Mouse (Mus musculus) C2C12 (cell line): Measurements from ENCODE around the gene G530012D18Rik. TPM values are rescaled to one million over a fixed set of nuclear protein-coding genes. Genes with fewer than 3 reads are reported as not detected.
"Not testable (repeated sequence)": the region's sequence is repeated elsewhere in the genome, so short reads cannot be mapped to it uniquely, and the experiment has no call there.

Experiments used
- H3K27me3 ChIP-seq: one replicate; pipeline ENCODE4 v1.6.1; 2011; ENCODE audit not compliant: control insufficient read depth, insufficient read depth, insufficient read length
- H3K36me3 ChIP-seq: one replicate; pipeline ENCODE4 v1.6.1; 2011; ENCODE audit not compliant: control insufficient read depth, insufficient read depth
- H3K4me3 ChIP-seq: one replicate; pipeline ENCODE4 v1.5.1; 2011; ENCODE audit warnings: mild to moderate bottlenecking, control low read depth; ENCODE audit not compliant: poor library complexity, insufficient read depth, severe bottlenecking
- H3K79me2 ChIP-seq: one replicate; pipeline ENCODE4 v1.6.1; 2011; ENCODE audit not compliant: control insufficient read depth, insufficient read depth
- H3K79me3 ChIP-seq: one replicate; pipeline ENCODE4 v1.6.1; 2011; ENCODE audit warnings: low read depth, control low read depth
- H3ac ChIP-seq: one replicate; pipeline ENCODE3; 2011; ENCODE audit warnings: low read depth; ENCODE audit not compliant: control insufficient read depth, insufficient read length
- long read RNA-seq, 2 experiments: library from polyadenylated mRNA; unstranded; transcript quantifications; one replicate each; pipeline ENCODE4 v2.0.0; 2019 to 2020
- polyA plus RNA-seq: library from polyadenylated mRNA; unstranded; fragments of >200 nt; fragmentation: generic; extraction: Trizol; gene quantifications from one replicate; pipeline ENCODE4 v1.2.1, GENCODE M21; 2012; ENCODE audit warnings: missing spikeins

The G530012D18Rik gene
- polyA plus RNA-seq = not detected
- long read RNA-seq, experiment 1 = 0 reads
- long read RNA-seq, experiment 2 = 0 reads

DNA sequence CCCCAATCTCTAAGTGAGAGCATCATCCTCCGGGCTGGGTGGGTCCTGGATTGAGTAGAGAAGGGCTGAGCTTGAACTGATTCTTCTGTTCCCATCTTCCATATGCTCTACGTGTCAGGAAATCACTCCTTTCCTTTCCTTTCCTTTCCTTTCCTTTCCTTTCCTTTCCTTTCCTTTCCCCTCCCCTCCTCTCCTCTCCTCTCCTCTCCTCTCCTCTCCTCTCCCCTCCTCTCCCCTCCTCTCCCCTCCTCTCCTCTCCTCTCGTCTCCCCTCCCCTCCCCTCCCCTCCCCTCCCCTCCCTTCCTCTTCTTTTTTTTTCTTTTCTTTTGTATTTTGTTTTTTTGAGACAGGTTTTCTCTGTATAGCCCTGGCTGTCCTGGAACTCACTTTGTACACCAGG is at the start of gene G530012D18Rik:
Gene G530012D18Rik, plus strand, starts transcription at position 301 of the 400 bp plus-strand sequence.
- H3K27me3 ChIP-seq, H3K79me2 ChIP-seq, H3ac ChIP-seq, H3K36me3 ChIP-seq, H3K4me3 ChIP-seq, H3K79me3 ChIP-seq: not testable (repeated sequence)

DNA sequence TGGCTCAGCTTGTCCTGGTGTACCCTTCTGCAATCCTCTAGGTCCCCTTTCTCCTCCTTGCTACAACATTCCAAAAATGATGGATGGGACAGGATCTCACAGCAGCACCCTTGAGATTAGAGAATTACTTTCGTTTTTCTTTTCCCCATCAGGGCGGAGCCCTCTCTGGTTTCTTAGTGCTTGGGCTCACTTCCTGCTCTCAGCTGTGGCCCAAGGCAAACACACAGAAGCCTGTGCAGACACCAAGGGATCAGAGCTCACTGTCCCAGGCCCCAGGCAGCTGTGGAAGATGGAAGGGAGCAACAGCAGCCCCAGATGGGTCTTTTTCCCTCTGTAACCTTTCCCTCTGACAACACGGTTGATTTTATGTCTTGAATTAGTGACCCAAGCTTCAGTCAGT is 49.1 kb upstream of the G530012D18Rik start:
- not testable (repeated sequence) for H3ac ChIP-seq, H3K36me3 ChIP-seq, H3K79me3 ChIP-seq, H3K27me3 ChIP-seq, H3K79me2 ChIP-seq, H3K4me3 ChIP-seq

DNA sequence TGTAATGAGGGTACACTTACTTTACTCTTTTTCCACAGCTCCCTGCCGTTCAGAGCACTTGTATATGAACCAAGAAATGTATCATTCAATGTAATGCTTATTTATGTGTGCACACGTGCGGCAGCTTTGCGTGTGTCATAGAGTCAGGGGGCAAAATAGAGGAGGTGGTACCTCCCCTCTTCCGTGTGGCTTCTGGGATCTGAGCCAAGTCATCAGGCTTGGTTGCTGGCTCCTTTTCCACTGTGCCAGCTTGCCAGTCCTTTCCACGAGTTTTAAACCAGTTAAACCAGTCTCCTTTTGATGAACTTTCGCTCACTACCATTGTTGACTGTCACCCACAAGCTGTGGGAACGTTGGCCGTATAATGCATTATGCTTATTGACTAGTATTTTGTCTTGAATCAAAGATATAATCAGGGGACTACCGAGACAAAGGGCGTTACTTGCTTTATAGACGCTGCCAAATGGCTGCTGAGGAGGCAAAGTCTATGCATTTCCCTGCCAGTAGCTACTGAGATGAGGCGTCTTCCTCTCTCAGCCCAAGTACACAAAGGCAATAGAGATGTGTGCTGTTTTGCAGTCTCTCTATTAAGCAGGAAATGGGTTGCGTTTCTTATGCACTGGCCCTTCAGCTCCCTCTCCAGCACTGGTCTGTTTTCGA is 46.9 kb upstream of the G530012D18Rik start:
- H3K79me3 ChIP-seq, H3K4me3 ChIP-seq, H3K27me3 ChIP-seq, H3ac ChIP-seq, H3K79me2 ChIP-seq, H3K36me3 ChIP-seq: not testable (repeated sequence)

GRCm38 (mm10) chr1:85543818-85544217 is 31.7 kb upstream of the G530012D18Rik start:
- not testable (repeated sequence) for H3K27me3 ChIP-seq, H3K79me2 ChIP-seq, H3ac ChIP-seq, H3K36me3 ChIP-seq, H3K79me3 ChIP-seq, H3K4me3 ChIP-seq

- H3K79me3 ChIP-seq, H3K27me3 ChIP-seq, H3K36me3 ChIP-seq: not testable (repeated sequence)
These were observed 29.0 kb upstream of the G530012D18Rik start for GRCm38 (mm10) chr1:85546442-85546841.

GRCm38 (mm10) chr1:85555261-85555660 is 20.2 kb upstream of the G530012D18Rik start:
- not testable (repeated sequence) for H3K79me2 ChIP-seq, H3ac ChIP-seq, H3K4me3 ChIP-seq, H3K79me3 ChIP-seq, H3K36me3 ChIP-seq, H3K27me3 ChIP-seq

More at GRCm38 (mm10) chr1:85546442-85546841, 29.0 kb upstream of the G530012D18Rik start:
- H3ac ChIP-seq, H3K79me2 ChIP-seq, H3K4me3 ChIP-seq: not testable (repeated sequence)

DNA sequence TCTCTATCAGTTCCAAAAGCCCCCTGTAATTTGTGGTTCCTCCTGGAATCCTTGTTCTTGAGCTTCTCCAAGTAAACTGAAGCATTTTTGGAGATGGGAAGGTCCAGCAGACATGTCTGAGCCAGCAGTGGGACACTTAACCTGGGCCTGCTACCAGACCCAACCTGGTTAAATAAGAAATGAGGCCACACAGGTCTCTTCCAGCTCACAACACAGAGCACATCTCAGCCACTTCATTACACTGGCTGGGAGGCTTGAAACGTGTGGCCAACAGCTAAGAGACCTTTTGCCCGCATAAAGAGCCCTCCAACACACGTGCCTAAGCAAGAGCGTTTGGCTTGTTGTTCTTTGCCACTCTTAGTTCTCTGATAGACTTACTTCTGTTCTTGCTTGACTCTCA is 1.9 kb upstream of the G530012D18Rik start:
- H3K4me3 ChIP-seq, H3K27me3 ChIP-seq: not testable (repeated sequence)

DNA sequence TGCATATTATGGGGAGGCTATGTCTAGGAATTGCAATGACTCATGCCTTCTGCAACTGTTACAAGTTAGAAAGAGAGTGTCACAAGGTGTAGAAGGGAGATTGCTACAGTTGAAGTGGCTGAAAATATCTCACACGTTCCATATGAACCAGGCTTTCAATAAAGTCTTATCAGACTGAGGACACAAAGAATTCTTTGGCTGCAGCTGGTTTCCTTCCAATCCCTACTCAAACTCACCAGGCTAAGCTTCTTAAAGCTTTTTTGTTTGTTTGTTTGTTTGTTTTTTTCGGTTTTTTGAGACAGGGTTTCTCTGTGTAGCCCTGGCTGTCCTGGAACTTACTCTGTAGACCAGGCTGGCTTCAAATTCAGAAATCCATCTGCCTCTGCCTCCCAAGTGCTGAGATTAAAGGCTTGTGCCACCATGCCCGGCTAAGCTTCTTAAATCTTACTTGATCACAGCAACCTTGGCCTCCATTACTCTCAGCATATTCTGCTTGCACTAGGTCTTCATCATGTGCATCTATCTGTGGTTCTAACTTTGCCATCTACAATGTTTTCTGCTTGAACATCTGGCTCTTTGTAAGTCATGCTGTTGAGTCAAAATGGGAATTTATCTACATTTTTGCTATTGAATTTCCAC is 3.0 kb downstream of the G530012D18Rik start:
- not testable (repeated sequence) for H3K79me3 ChIP-seq, H3K4me3 ChIP-seq, H3K79me2 ChIP-seq, H3K27me3 ChIP-seq, H3K36me3 ChIP-seq, H3ac ChIP-seq

More for the DNA sequence above, 1.9 kb upstream of the G530012D18Rik start:
- not testable (repeated sequence) for H3ac ChIP-seq, H3K36me3 ChIP-seq, H3K79me3 ChIP-seq, H3K79me2 ChIP-seq

DNA sequence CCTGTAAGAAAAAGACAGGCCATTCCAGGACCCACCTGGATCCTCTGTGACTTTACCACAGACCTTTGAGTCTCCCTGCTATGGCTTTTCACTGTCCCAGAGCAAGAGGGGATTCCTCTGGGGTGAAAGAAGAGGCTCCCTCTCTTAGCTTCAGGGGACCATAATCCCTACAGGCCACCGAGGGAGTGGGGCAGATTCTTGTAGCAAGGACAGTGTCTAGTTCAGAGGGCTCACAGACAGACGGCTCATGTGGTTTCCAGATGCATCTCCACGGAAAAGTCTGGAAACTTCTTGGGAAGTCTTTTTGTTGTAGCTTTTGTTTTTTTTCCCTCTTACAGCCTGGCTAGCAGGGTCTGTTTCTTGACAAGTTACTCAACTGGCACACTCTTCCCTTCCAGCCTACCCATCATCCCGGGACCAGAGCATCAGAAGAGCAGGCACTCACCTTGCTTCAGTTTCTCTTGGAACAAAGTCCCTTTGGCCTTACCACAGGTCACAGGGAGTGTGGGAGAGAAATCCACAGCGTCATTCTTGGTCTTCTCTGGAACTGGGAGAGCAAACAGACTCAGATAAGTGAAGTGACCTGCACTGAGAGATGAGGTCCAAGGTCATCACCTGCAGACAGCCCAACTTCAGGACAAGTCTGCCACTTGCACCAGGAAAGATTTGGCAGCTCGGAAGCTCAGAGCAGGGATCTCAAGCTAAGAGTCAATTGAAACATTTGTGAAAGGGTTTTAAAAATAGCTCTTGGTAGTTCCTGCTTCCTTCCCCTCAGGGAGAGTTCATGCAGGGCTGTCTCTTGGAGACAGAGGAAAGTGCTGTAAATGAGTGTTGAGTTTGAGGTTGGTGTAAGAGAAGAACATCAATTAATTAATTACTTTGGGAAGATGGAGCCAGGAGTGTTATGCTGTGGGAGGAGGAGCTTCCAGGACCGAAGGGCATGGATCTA is 4.0 kb downstream of the G530012D18Rik start:
- not testable (repeated sequence) for H3K4me3 ChIP-seq, H3ac ChIP-seq, H3K27me3 ChIP-seq, H3K79me2 ChIP-seq, H3K36me3 ChIP-seq, H3K79me3 ChIP-seq

GRCm38 (mm10) chr1:85580148-85580534 is 4.7 kb downstream of the G530012D18Rik start:
- not testable (repeated sequence) for H3K79me3 ChIP-seq, H3K4me3 ChIP-seq, H3K27me3 ChIP-seq, H3ac ChIP-seq, H3K79me2 ChIP-seq, H3K36me3 ChIP-seq

DNA sequence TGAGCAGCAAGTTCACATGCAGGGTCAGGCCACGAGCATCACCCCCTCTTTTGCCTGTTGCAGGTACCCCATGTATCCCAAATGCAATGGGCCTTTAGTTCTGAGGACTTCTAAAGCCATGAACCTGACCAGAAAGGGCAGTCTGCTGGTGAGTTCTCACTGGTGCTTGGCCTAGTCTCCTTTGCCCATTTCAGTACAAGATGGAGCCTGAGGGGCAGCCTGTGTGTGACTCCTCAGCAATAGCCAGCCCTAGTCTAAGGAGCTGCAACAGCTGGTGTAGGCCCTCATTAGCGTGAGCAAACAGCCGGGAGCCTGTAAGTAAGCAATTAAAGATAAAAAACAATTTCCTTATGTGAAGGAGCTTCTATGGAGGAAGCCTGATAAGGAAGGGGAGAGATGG is 5.1 kb downstream of the G530012D18Rik start:
- not testable (repeated sequence) for H3K4me3 ChIP-seq, H3K27me3 ChIP-seq, H3ac ChIP-seq, H3K79me3 ChIP-seq, H3K36me3 ChIP-seq, H3K79me2 ChIP-seq
